Mouse (Mus musculus): Measurements from ENCODE around the gene Ccdc188. TPM values are rescaled to one million over a fixed set of nuclear protein-coding genes. Genes with fewer than 3 reads are reported as not detected.
"Not testable (repeated sequence)": the region's sequence is repeated elsewhere in the genome, so short reads cannot be mapped to it uniquely, and the experiment has no call there.

Ccdc188 gene
- polyA plus RNA-seq, 1 experiment from 2014 or later: not detected

- Histone ChIP-seq H3K9ac (ENCODE audit: low read length) (no peak overlapping the region), H3K4me1 (replicated peaks; ENCODE audit: control insufficient read depth, insufficient read depth, low read length) (0 out of 2 replicates have a peak, but pooled peaks cover 2% of the 10 kb centered on the region), H3K4me2 (ENCODE audit: low read depth, low read length) (no peak overlapping the region), H3K9me3 (ENCODE audit: control insufficient read depth, low read length) (no peaks in the 10 kb centered on the region), H3K27ac (ENCODE audit: low read length) (no peak overlapping the region), H3K4me3 (ENCODE audit: low read length) (no peak overlapping the region), H3K27me3 (ENCODE audit: control insufficient read depth, insufficient read depth, low read depth, low read length) (no peaks in the 10 kb centered on the region), H3K36me3 (ENCODE audit: control insufficient read depth, insufficient read depth, low read length) (no peaks in the 10 kb centered on the region)
- 37% methylated on average over 10 of the region's 10 CpGs for WGBS
- ATAC-seq (ENCODE audit: low read depth): no peak
Measured at GRCm38 (mm10) chr16:18181398-18181797, 36.3 kb upstream of the Ccdc188 start.

GRCm38 (mm10) chr16:18182766-18183165 lies 34.9 kb upstream of the Ccdc188 start:
- ATAC-seq (ENCODE audit: low read depth): no peak
- Histone ChIP-seq H3K4me3 (ENCODE audit: low read length) (no peak overlapping the region), H3K4me2 (ENCODE audit: low read depth, low read length) (no peak overlapping the region), H3K9ac (ENCODE audit: low read length) (no peak overlapping the region), H3K27me3 (ENCODE audit: control insufficient read depth, insufficient read depth, low read depth, low read length) (no peaks in the 10 kb centered on the region), H3K27ac (ENCODE audit: low read length) (no peak overlapping the region), H3K9me3 (ENCODE audit: control insufficient read depth, low read length) (no peaks in the 10 kb centered on the region), H3K36me3 (ENCODE audit: control insufficient read depth, insufficient read depth, low read length) (no peaks in the 10 kb centered on the region), H3K4me1 (replicated peaks; ENCODE audit: control insufficient read depth, insufficient read depth, low read length) (0 out of 2 replicates have a peak, but pooled peaks cover 2% of the 10 kb centered on the region)
- WGBS: 79% methylated on average over 8 of the region's 8 CpGs

GRCm38 (mm10) chr16:18185715-18186449 lies 31.8 kb upstream of the Ccdc188 start:
- 72% methylated on average over 8 of the region's 8 CpGs for WGBS
- ATAC-seq (ENCODE audit: low read depth): no peak

GRCm38 (mm10) chr16:18186798-18187197 lies 30.9 kb upstream of the Ccdc188 start:
- H3K27me3 ChIP-seq (ENCODE audit: control insufficient read depth, insufficient read depth, low read depth, low read length): no peaks in the 10 kb centered on the region
- 61% methylated on average over 4 of the region's 4 CpGs for whole genome bisulfite sequencing
- H3K4me1 ChIP-seq (replicated peaks; ENCODE audit: control insufficient read depth, insufficient read depth, low read length): no peaks in the 10 kb centered on the region
- no peaks in the 10 kb centered on the region for H3K9me3 ChIP-seq (ENCODE audit: control insufficient read depth, low read length)
- no peak for ATAC-seq (ENCODE audit: low read depth)
- H3K36me3 ChIP-seq (ENCODE audit: control insufficient read depth, insufficient read depth, low read length): no peaks in the 10 kb centered on the region
- no peak overlapping the region for H3K4me2 ChIP-seq (ENCODE audit: low read depth, low read length)
- H3K9ac ChIP-seq (ENCODE audit: low read length): no peak overlapping the region
- no peak overlapping the region for H3K27ac ChIP-seq (ENCODE audit: low read length)
- H3K4me3 ChIP-seq (ENCODE audit: low read length): no peak overlapping the region

More at GRCm38 (mm10) chr16:18185715-18186449, 31.8 kb upstream of the Ccdc188 start:
- Histone ChIP-seq H3K9ac (ENCODE audit: low read length) (no peak overlapping the region), H3K27ac (ENCODE audit: low read length) (no peak overlapping the region), H3K36me3 (ENCODE audit: control insufficient read depth, insufficient read depth, low read length) (no peaks in the 10 kb centered on the region), H3K4me2 (ENCODE audit: low read depth, low read length) (no peak overlapping the region), H3K4me3 (ENCODE audit: low read length) (no peak overlapping the region), H3K4me1 (replicated peaks; ENCODE audit: control insufficient read depth, insufficient read depth, low read length) (no peaks in the 10 kb centered on the region), H3K27me3 (ENCODE audit: control insufficient read depth, insufficient read depth, low read depth, low read length) (no peaks in the 10 kb centered on the region), H3K9me3 (ENCODE audit: control insufficient read depth, low read length) (no peaks in the 10 kb centered on the region)

- no peaks in the 10 kb centered on the region for H3K27me3 ChIP-seq (ENCODE audit: control insufficient read depth, insufficient read depth, low read depth, low read length)
- H3K4me3 ChIP-seq (ENCODE audit: low read length): no peak overlapping the region
- ATAC-seq (ENCODE audit: low read depth): no peak
- 67% methylated on average over 3 of the region's 3 CpGs for WGBS
- no peaks in the 10 kb centered on the region for H3K9me3 ChIP-seq (ENCODE audit: control insufficient read depth, low read length)
- H3K27ac ChIP-seq (ENCODE audit: low read length): no peak overlapping the region
- no peaks in the 10 kb centered on the region for H3K4me1 ChIP-seq (replicated peaks; ENCODE audit: control insufficient read depth, insufficient read depth, low read length)
- no peak overlapping the region for H3K9ac ChIP-seq (ENCODE audit: low read length)
- H3K4me2 ChIP-seq (ENCODE audit: low read depth, low read length): no peak overlapping the region
- H3K36me3 ChIP-seq (ENCODE audit: control insufficient read depth, insufficient read depth, low read length): no peaks in the 10 kb centered on the region
Measured at GRCm38 (mm10) chr16:18187221-18187620, 30.5 kb upstream of the Ccdc188 start.

- Histone ChIP-seq H3K4me1 (replicated peaks; ENCODE audit: control insufficient read depth, insufficient read depth, low read length) (peaks cover 5% of the 10 kb centered on the region; the same call in 1 of the 2 replicates), H3K4me3 (ENCODE audit: low read length) (no peak overlapping the region), H3K27ac (ENCODE audit: low read length) (no peak overlapping the region), H3K4me2 (ENCODE audit: low read depth, low read length) (no peak overlapping the region), H3K9me3 (ENCODE audit: control insufficient read depth, low read length) (no peaks in the 10 kb centered on the region), H3K27me3 (ENCODE audit: control insufficient read depth, insufficient read depth, low read depth, low read length) (no peaks in the 10 kb centered on the region), H3K36me3 (ENCODE audit: control insufficient read depth, insufficient read depth, low read length) (no peaks in the 10 kb centered on the region), H3K9ac (ENCODE audit: low read length) (no peak overlapping the region)
- no peak for ATAC-seq (ENCODE audit: low read depth)
- 64% methylated on average over 2 of the region's 2 CpGs for WGBS
Measured at GRCm38 (mm10) chr16:18191006-18191405, 26.7 kb upstream of the Ccdc188 start.

- Histone ChIP-seq H3K4me1 (replicated peaks; ENCODE audit: control insufficient read depth, insufficient read depth, low read length) (peaks cover 5% of the 10 kb centered on the region; the same call in 1 of the 2 replicates), H3K36me3 (ENCODE audit: control insufficient read depth, insufficient read depth, low read length) (no peaks in the 10 kb centered on the region), H3K9ac (ENCODE audit: low read length) (no peak overlapping the region; the same call in 1 of the 2 replicates), H3K27me3 (ENCODE audit: control insufficient read depth, insufficient read depth, low read depth, low read length) (no peaks in the 10 kb centered on the region), H3K9me3 (ENCODE audit: control insufficient read depth, low read length) (no peaks in the 10 kb centered on the region), H3K4me3 (ENCODE audit: low read length) (no peak overlapping the region), H3K27ac (ENCODE audit: low read length) (no peak overlapping the region), H3K4me2 (ENCODE audit: low read depth, low read length) (no peak overlapping the region)
- WGBS: 52% methylated on average over 15 of the region's 15 CpGs
- peak; percentile 28; the same call in 1 of the 2 replicates for ATAC-seq (ENCODE audit: low read depth)
Measured at GRCm38 (mm10) chr16:18194208-18194985, 23.3 kb upstream of the Ccdc188 start.

GRCm38 (mm10) chr16:18195068-18195467 lies 22.6 kb upstream of the Ccdc188 start:
- Histone ChIP-seq H3K4me1 (replicated peaks; ENCODE audit: control insufficient read depth, insufficient read depth, low read length) (peaks cover 5% of the 10 kb centered on the region; the same call in 1 of the 2 replicates), H3K9me3 (ENCODE audit: control insufficient read depth, low read length) (no peaks in the 10 kb centered on the region), H3K4me3 (ENCODE audit: low read length) (no peak overlapping the region), H3K36me3 (ENCODE audit: control insufficient read depth, insufficient read depth, low read length) (no peaks in the 10 kb centered on the region), H3K27ac (ENCODE audit: low read length) (no peak overlapping the region), H3K9ac (ENCODE audit: low read length) (no peak overlapping the region), H3K4me2 (ENCODE audit: low read depth, low read length) (no peak overlapping the region), H3K27me3 (ENCODE audit: control insufficient read depth, insufficient read depth, low read depth, low read length) (no peaks in the 10 kb centered on the region)
- WGBS: 53% methylated on average over 5 of the region's 5 CpGs
- ATAC-seq (ENCODE audit: low read depth): no peak

GRCm38 (mm10) chr16:18195561-18195960 lies 22.1 kb upstream of the Ccdc188 start:
- H3K27ac ChIP-seq (ENCODE audit: low read length); H3K4me1 ChIP-seq (replicated peaks; ENCODE audit: control insufficient read depth, insufficient read depth, low read length); H3K4me3 ChIP-seq (ENCODE audit: low read length); H3K27me3 ChIP-seq (ENCODE audit: control insufficient read depth, insufficient read depth, low read depth, low read length); H3K36me3 ChIP-seq (ENCODE audit: control insufficient read depth, insufficient read depth, low read length); H3K4me2 ChIP-seq (ENCODE audit: low read depth, low read length); H3K9me3 ChIP-seq (ENCODE audit: control insufficient read depth, low read length); H3K9ac ChIP-seq (ENCODE audit: low read length); ATAC-seq (ENCODE audit: low read depth): not testable (repeated sequence)
- WGBS: 55% methylated on average over 3 of the region's 3 CpGs
